7 mouse cellular contexts compared by ENCODE assay signal in the genomic region with DNA sequence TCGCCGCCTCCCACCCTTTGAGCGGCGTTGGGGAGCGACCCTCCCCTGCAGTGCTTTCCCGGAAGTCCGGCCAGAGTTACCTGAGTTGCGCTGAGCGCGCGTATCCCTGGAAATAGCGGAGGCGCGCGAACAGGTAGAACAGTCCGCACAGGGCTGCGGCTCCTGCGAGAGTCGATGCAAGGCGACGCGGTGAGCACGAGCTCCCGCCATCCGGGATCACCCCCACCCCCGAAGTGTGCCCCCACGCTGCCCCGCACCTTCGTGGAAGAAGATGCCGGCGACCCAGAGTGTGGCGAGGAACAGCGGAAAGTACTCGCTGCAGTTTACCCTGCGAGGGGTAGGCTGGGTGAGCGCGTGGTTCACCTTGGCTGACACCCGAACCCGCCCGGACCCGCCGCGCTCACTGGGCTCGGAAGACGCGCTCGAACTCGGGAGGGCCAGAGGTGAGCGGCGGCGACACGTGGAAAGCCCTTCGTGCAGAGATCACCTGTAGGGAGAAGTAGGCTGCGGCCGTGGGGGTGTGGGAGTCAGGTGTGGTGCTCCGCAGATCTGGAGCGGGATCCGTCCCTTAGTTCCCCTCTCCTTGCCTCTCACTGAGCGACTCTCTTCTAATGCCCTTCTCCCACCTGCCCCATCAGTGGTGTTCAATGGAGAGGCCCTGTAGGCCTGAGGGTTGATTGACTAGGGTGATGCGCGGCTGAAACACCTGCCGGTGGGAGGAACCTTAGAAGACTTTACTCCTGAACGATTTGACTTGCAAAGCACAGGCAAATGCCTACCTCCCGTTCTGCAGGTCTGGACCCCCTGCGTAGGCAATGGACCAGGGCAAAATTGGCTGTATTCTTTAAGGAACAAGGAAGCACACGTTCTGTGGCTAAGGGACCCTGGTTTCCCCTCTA. TPM values are rescaled to one million over a fixed set of nuclear protein-coding genes. Genes with fewer than 3 reads are reported as not detected.
A peak's percentile ranks its signal among the peaks of the same experiment; 100 is the strongest.
DNase-seq lines count a peak whose midpoint lies in the region; ATAC-seq and TF ChIP-seq lines count a peak whose summit lies in the region.

No protein-coding gene starts in this region.

- TF ChIP-seq POLR2A in thymus, adult 2 months (IDR thresholded peaks at IDR 0.05; ENCODE audit: control insufficient read depth, extremely low read depth, insufficient read depth, low read length, poor library complexity) = no peak

- no peak for DNase-seq in thymus, adult 2 months
- no peak for DNase-seq in thymus, postnatal 0 days (ENCODE audit: low spot score)
- peak; percentile 58 for DNase-seq in kidney, postnatal 10 days
- DNase-seq in frontal cortex, postnatal 10 days (ENCODE audit: low spot score in 2 of 2) = no peak
- DNase-seq in cerebellum, adult 18-20 months = no peak

- H3K36me3 ChIP-seq in thymus, adult 2 months (ENCODE audit: control insufficient read depth, insufficient read depth, low read length) = no peaks in the 10 kb centered on the region
- H3K36me3 ChIP-seq in neural tube, embryonic 15.5 days = peaks cover 28% of the 10 kb centered on the region

- no peak for TF ChIP-seq CTCF in thymus, adult 2 months (IDR thresholded peaks at IDR 0.05; ENCODE audit: borderline replicate concordance, control insufficient read depth, extremely low read depth, insufficient read depth, low read length, poor library complexity)

- 3% methylated on average over 66 of the region's 66 CpGs for WGBS in thymus, adult 2 months
- WGBS in neural tube, embryonic 15.5 days = 2% methylated on average over 66 of the region's 66 CpGs

- ATAC-seq in erythroid progenitor cell, adult 5-6 weeks (replicated peaks; ENCODE audit: low FRiP score, poor library complexity, severe bottlenecking) = peak; percentile 26
- ATAC-seq in neural tube, embryonic 15.5 days (ENCODE audit: low FRiP score) = peak; percentile 39

- no peaks in the 10 kb centered on the region for H3K27me3 ChIP-seq in thymus, adult 2 months (ENCODE audit: control insufficient read depth, insufficient read depth, low read length)
- peaks cover 28% of the 10 kb centered on the region; the same call in 1 of the 2 replicates for H3K27me3 ChIP-seq in neural tube, embryonic 15.5 days (replicated peaks)

- H3K9me3 ChIP-seq in neural tube, embryonic 15.5 days (replicated peaks) = no peaks in the 10 kb centered on the region

- peaks cover 20% of the 10 kb centered on the region for H3K4me1 ChIP-seq in thymus, adult 2 months (replicated peaks; ENCODE audit: control insufficient read depth, insufficient read depth, low read length)
- H3K4me1 ChIP-seq in neural tube, embryonic 15.5 days = peaks cover 20% of the 10 kb centered on the region

- H3K4me2 ChIP-seq in neural tube, embryonic 15.5 days = peak overlapping the region; percentile 96

- H3K27ac ChIP-seq in thymus, adult 2 months (ENCODE audit: control insufficient read depth, insufficient read depth, low read length) = no peak overlapping the region
- H3K27ac ChIP-seq in neural tube, embryonic 15.5 days (replicated peaks) = no peak overlapping the region

- peak overlapping the region; percentile 49 for H3K9ac ChIP-seq in neural tube, embryonic 15.5 days (replicated peaks)

- peak overlapping the region; percentile 59 for H3K4me3 ChIP-seq in thymus, adult 2 months (ENCODE audit: control insufficient read depth, insufficient read depth, low read length)
- H3K4me3 ChIP-seq in neural tube, embryonic 15.5 days (replicated peaks) = peak overlapping the region; percentile 61

RNA-seq across cellular contexts. Expression of gene Ltc4s, which starts 1.2 kb away (rescaled TPM):
- polyA plus RNA-seq in thymus, adult 2 months (2012; rRNA removed) = 34.4 and 46.9 TPM in 2 replicates
- 3.5 and 3.7 TPM in 2 replicates for polyA plus RNA-seq in thymus, postnatal 0 days (2015; fragmentation: Nextera tagmentation; extraction: Ambion mirVana)
- 3.2 TPM in 1 of 2 replicates, not detected in the other for total RNA-seq in erythroid progenitor cell, adult 5-6 weeks (2015; ENCODE audit: low replicate concordance)
- total RNA-seq in erythroid progenitor cell, adult 5-6 weeks (2017; ENCODE audit: low replicate concordance) = 0.77 TPM in 1 of 2 replicates, not detected in the other
- polyA plus RNA-seq in neural tube, embryonic 15.5 days (2015; fragmentation: Nextera tagmentation; extraction: Ambion mirVana) = 2.9 and 3.7 TPM in 2 replicates

RNA-seq across cellular contexts. Expression of gene Mgat4b, which starts 26.5 kb away (rescaled TPM):
- polyA plus RNA-seq in thymus, adult 2 months (2012; rRNA removed) = 29.5 and 29.7 TPM in 2 replicates
- 8.6 and 11.8 TPM in 2 replicates for polyA plus RNA-seq in thymus, postnatal 0 days (2015; fragmentation: Nextera tagmentation; extraction: Ambion mirVana)
- total RNA-seq in erythroid progenitor cell, adult 5-6 weeks (2015; ENCODE audit: low replicate concordance) = 26.8 and 48.7 TPM in 2 replicates
- total RNA-seq in erythroid progenitor cell, adult 5-6 weeks (2017; ENCODE audit: low replicate concordance) = 38.2 and 40.9 TPM in 2 replicates
- polyA plus RNA-seq in neural tube, embryonic 15.5 days (2015; fragmentation: Nextera tagmentation; extraction: Ambion mirVana) = 50.2 and 63.8 TPM in 2 replicates

RNA-seq across cellular contexts. Expression of gene Sqstm1, which starts 26.6 kb away (rescaled TPM):
- 159 and 173 TPM in 2 replicates for polyA plus RNA-seq in thymus, adult 2 months (2012; rRNA removed)
- 233 and 246 TPM in 2 replicates for polyA plus RNA-seq in thymus, postnatal 0 days (2015; fragmentation: Nextera tagmentation; extraction: Ambion mirVana)
- 28.5 and 36.4 TPM in 2 replicates for total RNA-seq in erythroid progenitor cell, adult 5-6 weeks (2015; ENCODE audit: low replicate concordance)
- total RNA-seq in erythroid progenitor cell, adult 5-6 weeks (2017; ENCODE audit: low replicate concordance) = 179 and 213 TPM in 2 replicates
- 421 and 450 TPM in 2 replicates for polyA plus RNA-seq in neural tube, embryonic 15.5 days (2015; fragmentation: Nextera tagmentation; extraction: Ambion mirVana)

RNA-seq across cellular contexts. Expression of gene Maml1, which starts 54.9 kb away (rescaled TPM):
- 35.3 and 41.4 TPM in 2 replicates for polyA plus RNA-seq in thymus, adult 2 months (2012; rRNA removed)
- 4.7 and 5.3 TPM in 2 replicates for polyA plus RNA-seq in thymus, postnatal 0 days (2015; fragmentation: Nextera tagmentation; extraction: Ambion mirVana)
- total RNA-seq in erythroid progenitor cell, adult 5-6 weeks (2015; ENCODE audit: low replicate concordance) = 8.0 and 9.0 TPM in 2 replicates
- total RNA-seq in erythroid progenitor cell, adult 5-6 weeks (2017; ENCODE audit: low replicate concordance) = 4.5 and 5.1 TPM in 2 replicates
- polyA plus RNA-seq in neural tube, embryonic 15.5 days (2015; fragmentation: Nextera tagmentation; extraction: Ambion mirVana) = 2.5 and 2.6 TPM in 2 replicates
